Mouse (Mus musculus) kidney, adult 9 months (tissue): ENCODE data around the gene Rnf149.
"Not testable (repeated sequence)": the region's sequence is repeated elsewhere in the genome, so short reads cannot be mapped to it uniquely, and the experiment has no call there.

Experiments
- DNase-seq: peaks from one replicate; pipeline ENCODE4 v3.0.0; 2022

Rnf149 gene

GRCm38 (mm10) chr1:39577253-39577705 lies at the start of gene Rnf149:
TSS of gene Rnf149 (minus strand) at chr1:39577405.
- peak; percentile 95 for DNase-seq

- DNase-seq: no peak
Measured at GRCm38 (mm10) chr1:39625491-39625890, 48.3 kb upstream of the Rnf149 start.

GRCm38 (mm10) chr1:39623729-39624128 lies 46.5 kb upstream of the Rnf149 start:
- DNase-seq: no peak

- no peak for DNase-seq
Measured at GRCm38 (mm10) chr1:39623106-39623505, 45.9 kb upstream of the Rnf149 start.

GRCm38 (mm10) chr1:39618524-39618923 lies 41.3 kb upstream of the Rnf149 start:
- DNase-seq: no peak

GRCm38 (mm10) chr1:39615526-39615925 lies 38.3 kb upstream of the Rnf149 start:
- no peak for DNase-seq

- peak; percentile 37 for DNase-seq
Measured at GRCm38 (mm10) chr1:39614462-39615279, 37.5 kb upstream of the Rnf149 start.

GRCm38 (mm10) chr1:39613061-39613460 lies 35.9 kb upstream of the Rnf149 start:
- DNase-seq: no peak

- DNase-seq: peak; percentile 88
Measured at GRCm38 (mm10) chr1:39612491-39612890, 35.3 kb upstream of the Rnf149 start.

- DNase-seq: peak; percentile 20
Measured at GRCm38 (mm10) chr1:39608534-39608933, 31.3 kb upstream of the Rnf149 start.

GRCm38 (mm10) chr1:39602477-39602876 lies 25.3 kb upstream of the Rnf149 start:
- no peak for DNase-seq

- no peak for DNase-seq
Measured at GRCm38 (mm10) chr1:39598726-39599125, 21.5 kb upstream of the Rnf149 start.

GRCm38 (mm10) chr1:39597135-39597534 lies 19.9 kb upstream of the Rnf149 start:
- DNase-seq: not testable (repeated sequence)

- DNase-seq: peak; percentile 67
Measured at GRCm38 (mm10) chr1:39593836-39594235, 16.6 kb upstream of the Rnf149 start.

GRCm38 (mm10) chr1:39592090-39592489 lies 14.9 kb upstream of the Rnf149 start:
- peak; percentile 81 for DNase-seq

GRCm38 (mm10) chr1:39591557-39591956 lies 14.4 kb upstream of the Rnf149 start:
- not testable (repeated sequence) for DNase-seq

- DNase-seq: no peak
Measured at GRCm38 (mm10) chr1:39590193-39590592, 13.0 kb upstream of the Rnf149 start.

- no peak for DNase-seq
Measured at GRCm38 (mm10) chr1:39585416-39585815, 8.2 kb upstream of the Rnf149 start.

- no peak for DNase-seq
Measured at GRCm38 (mm10) chr1:39583173-39583572, 6.0 kb upstream of the Rnf149 start.

GRCm38 (mm10) chr1:39581215-39581614 lies 4.0 kb upstream of the Rnf149 start:
- no peak for DNase-seq

GRCm38 (mm10) chr1:39579139-39579538 lies 1.9 kb upstream of the Rnf149 start:
- no peak for DNase-seq

GRCm38 (mm10) chr1:39578446-39578845 lies 1.2 kb upstream of the Rnf149 start:
- no peak for DNase-seq

GRCm38 (mm10) chr1:39576431-39577243 lies 568 bp downstream of the Rnf149 start:
- peak; percentile 53 for DNase-seq
